Comparison of ENCODE assay signal across 8 mouse cellular contexts in the genomic region with DNA sequence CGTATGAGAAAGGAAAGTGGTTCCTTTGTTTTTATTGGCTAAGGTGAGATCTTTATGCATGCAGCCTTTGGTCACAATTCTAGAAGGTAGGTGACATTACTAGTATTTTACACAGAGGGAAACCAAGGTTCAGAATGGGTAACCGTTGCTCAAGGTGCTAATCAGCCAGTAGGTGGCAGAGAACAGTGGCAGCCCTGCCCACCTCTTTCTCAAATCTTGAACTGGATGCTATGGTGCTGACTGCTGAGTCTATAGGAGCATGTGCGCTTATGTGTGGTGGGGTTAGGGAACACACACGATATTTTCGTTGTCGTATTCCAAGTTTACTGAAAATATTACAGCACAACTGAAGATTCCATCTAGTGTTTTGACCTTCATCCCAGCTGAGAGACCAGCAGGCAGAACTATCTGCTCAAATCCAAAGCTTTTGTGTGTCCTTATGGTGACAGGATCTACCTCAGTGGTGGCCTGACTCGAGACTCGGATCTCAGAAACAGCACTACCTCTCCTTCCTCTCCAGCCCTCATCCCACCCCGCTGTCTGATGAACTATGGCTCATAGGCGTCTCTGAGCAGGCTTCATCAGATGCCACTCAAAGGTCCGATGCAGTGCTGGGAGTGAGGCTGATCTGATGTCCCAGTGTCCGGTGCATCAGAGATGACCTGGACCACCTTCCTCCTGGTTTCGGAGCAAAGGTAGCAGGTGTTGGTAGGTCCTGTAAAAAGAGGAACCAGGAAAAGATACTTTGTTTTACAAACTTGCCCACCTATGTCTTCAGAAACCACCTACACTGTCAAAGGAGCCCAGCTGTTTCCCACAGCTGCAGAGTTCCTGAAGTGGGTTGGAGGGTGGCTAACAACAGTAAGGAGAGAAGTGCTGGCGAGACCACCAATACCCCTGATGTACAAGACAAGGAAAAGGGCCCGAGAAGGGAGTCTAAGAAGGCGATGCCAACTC. TPM values are rescaled to one million over a fixed set of nuclear protein-coding genes. Genes with fewer than 3 reads are reported as not detected.
A peak's percentile ranks its signal among the peaks of the same experiment; 100 is the strongest.
DNase-seq lines count a peak whose midpoint lies in the region; ATAC-seq and TF ChIP-seq lines count a peak whose summit lies in the region.

No protein-coding gene starts in this region.

- H3K27ac ChIP-seq in heart, embryonic 12.5 days (ENCODE audit: poor library complexity, severe bottlenecking): peak overlapping the region; percentile 99
- H3K27ac ChIP-seq in MEL (ENCODE audit: control insufficient read depth, low read depth, low read length): peak overlapping the region; percentile 60
- peak overlapping the region; percentile 98 for H3K27ac ChIP-seq in hindbrain, embryonic 10.5 days

- peak overlapping the region; percentile 25; the same call in 1 of the 2 replicates for H3K9ac ChIP-seq in heart, embryonic 12.5 days
- H3K9ac ChIP-seq in MEL (ENCODE audit: control insufficient read depth, low read depth, low read length, poor library complexity, severe bottlenecking): peak overlapping the region; percentile 69

- ATAC-seq in heart, embryonic 12.5 days (ENCODE audit: insufficient number of reproducible peaks, low FRiP score): no peak

- H3K4me2 ChIP-seq in heart, embryonic 12.5 days: peak overlapping the region; percentile 92

- WGBS in heart, embryonic 12.5 days: 64% methylated on average over 16 of the region's 16 CpGs
- WGBS in hindbrain, embryonic 10.5 days: 73% methylated on average over 16 of the region's 16 CpGs

- no peak for DNase-seq in heart, adult 11 months
- DNase-seq in MEL (ENCODE audit: low read depth, low spot score): peak; percentile 45
- DNase-seq in hindbrain, embryonic 10.5 days (ENCODE audit: low spot score): no peak
- peak; percentile 65 for DNase-seq in lung, postnatal 36 days
- DNase-seq in thymus, postnatal 14 days: peak; percentile 78
- DNase-seq in adrenal gland, adult 2 months: no peak
- DNase-seq in left cerebral cortex, adult 9 months (ENCODE audit: low spot score in 2 of 2): no peak

- H3K4me3 ChIP-seq in heart, embryonic 12.5 days: peak overlapping the region; percentile 48; the same call in 1 of the 2 replicates
- H3K4me3 ChIP-seq in MEL (ENCODE audit: control insufficient read depth in 1 of 2, insufficient read depth in 1 of 2, low read depth in 2 of 2, low read length in 2 of 2): peak overlapping the region; percentile 48 to 51
- H3K4me3 ChIP-seq in hindbrain, embryonic 10.5 days: peak overlapping the region; percentile 52

- no peaks in the 10 kb centered on the region for H3K27me3 ChIP-seq in heart, embryonic 12.5 days (replicated peaks)
- H3K27me3 ChIP-seq in MEL (ENCODE audit: control insufficient read depth in 1 of 2, insufficient read depth in 2 of 2, low read length in 2 of 2): no peaks in the 10 kb centered on the region
- no peaks in the 10 kb centered on the region for H3K27me3 ChIP-seq in hindbrain, embryonic 10.5 days (ENCODE audit: insufficient read depth, poor library complexity, severe bottlenecking)

- no peaks in the 10 kb centered on the region; the same call in 1 of the 2 replicates for H3K79me2 ChIP-seq in MEL (ENCODE audit: control insufficient read depth, insufficient read depth, low read length, poor library complexity)

- no peak for TF ChIP-seq POLR2A in MEL (IDR thresholded peaks at IDR 0.05; ENCODE audit: control insufficient read depth in 1 of 2, insufficient read depth in 1 of 2, low read depth in 1 of 2, low read length in 2 of 2, poor library complexity in 1 of 2)

- TF ChIP-seq EP300 in MEL (IDR thresholded peaks at IDR 0.05; ENCODE audit: low read depth in 1 of 2, low read length in 2 of 2): 0 out of 4 replicates have a peak, but pooled peaks of 1 of the 2 experiments have one; percentile 16

- peaks cover 55% of the 10 kb centered on the region for H3K4me1 ChIP-seq in heart, embryonic 12.5 days (replicated peaks)
- H3K4me1 ChIP-seq in MEL (ENCODE audit: control insufficient read depth in 1 of 2, insufficient read depth in 2 of 2, low read length in 2 of 2): peaks cover 14 to 19% of the 10 kb centered on the region in 2 experiments
- peaks cover 79% of the 10 kb centered on the region for H3K4me1 ChIP-seq in hindbrain, embryonic 10.5 days (replicated peaks)

- peak; percentile 38 to 53 (median 52); a peak in 5 of 6 replicates for TF ChIP-seq CTCF in MEL (IDR thresholded peaks at IDR 0.05 in 2 of 3, conservative IDR thresholded peaks at IDR 0.05 in 1 of 3; ENCODE audit: control insufficient read depth in 1 of 3, insufficient read depth in 1 of 3, low read depth in 2 of 3, low read length in 3 of 3, poor library complexity in 1 of 3, severe bottlenecking in 1 of 3)

- TF ChIP-seq RAD21 in MEL (IDR thresholded peaks at IDR 0.05; ENCODE audit: low read depth, low read length): peak; percentile 27

- no peaks in the 10 kb centered on the region for H3K9me3 ChIP-seq in heart, embryonic 12.5 days (replicated peaks)
- no peaks in the 10 kb centered on the region for H3K9me3 ChIP-seq in MEL (replicated peaks; ENCODE audit: insufficient read depth, low read length)
- H3K9me3 ChIP-seq in hindbrain, embryonic 10.5 days: no peaks in the 10 kb centered on the region

- H3K36me3 ChIP-seq in heart, embryonic 12.5 days: no peaks in the 10 kb centered on the region
- H3K36me3 ChIP-seq in MEL (ENCODE audit: control insufficient read depth in 1 of 2, insufficient read depth in 2 of 2, low read length in 2 of 2): peaks cover 0 to 13% of the 10 kb centered on the region in 2 experiments; a peak in 2 of 4 replicates
- H3K36me3 ChIP-seq in hindbrain, embryonic 10.5 days: no peaks in the 10 kb centered on the region

TF ChIP-seq in MEL, 35 proteins besides CTCF, POLR2A, EP300 and RAD21:
- TF ChIP-seq SMC3 (IDR thresholded peaks at IDR 0.05; ENCODE audit: low read depth, low read length) (peak; percentile 66), ZC3H11A (IDR thresholded peaks at IDR 0.05; ENCODE audit: low read depth, low read length) (peak; percentile 36; the same call in 1 of the 2 replicates), ZMIZ1 (IDR thresholded peaks at IDR 0.05; ENCODE audit: low read depth, low read length) (no peak), RCOR1 (IDR thresholded peaks at IDR 0.05; ENCODE audit: low read depth, low read length) (no peak)
TF ChIP-seq in MEL: peak in this region for 2.

RNA-seq across cellular contexts. Expression of gene Btg2, which starts 18.9 kb away (rescaled TPM):
- polyA plus RNA-seq in heart, embryonic 12.5 days (2016; fragmentation: Nextera tagmentation; extraction: Ambion mirVana): 37.8 and 40.4 TPM in 2 replicates
- total RNA-seq in MEL (2012; rRNA removed): 2.1 and 2.7 TPM in 2 replicates
- polyA plus RNA-seq in MEL (2012; ENCODE audit: insufficient read depth in 1 of 2, insufficient read length in 2 of 2, low read depth in 1 of 2, low replicate concordance in 2 of 2, missing spikeins in 1 of 2): 1 to 10 TPM in 1 of 2 experiments, not detected in 1; 3.6 TPM
- 100.0 and 117 TPM in 2 replicates for polyA plus RNA-seq in hindbrain, embryonic 10.5 days (2016; fragmentation: Nextera tagmentation; extraction: Ambion mirVana)
- total RNA-seq in adrenal gland, adult 2 months (2021): 10 to 100 TPM; 20.3 to 55.2 TPM
- polyA plus RNA-seq in adrenal gland, adult 2 months (2012; rRNA removed): 18.9 and 25.1 TPM in 2 replicates

RNA-seq across cellular contexts. Expression of gene Fmod, which starts 23.0 kb away (rescaled TPM):
- polyA plus RNA-seq in heart, embryonic 12.5 days (2016; fragmentation: Nextera tagmentation; extraction: Ambion mirVana): 15.7 and 17.5 TPM in 2 replicates
- total RNA-seq in MEL (2012; rRNA removed): not detected in 2 replicates
- polyA plus RNA-seq in MEL (2012; ENCODE audit: insufficient read depth in 1 of 2, insufficient read length in 2 of 2, low read depth in 1 of 2, low replicate concordance in 2 of 2, missing spikeins in 1 of 2): not detected
- 3.6 and 9.8 TPM in 2 replicates for polyA plus RNA-seq in hindbrain, embryonic 10.5 days (2016; fragmentation: Nextera tagmentation; extraction: Ambion mirVana)
- 10 to 100 TPM; 10.1 to 12.4 TPM for total RNA-seq in adrenal gland, adult 2 months (2021)
- polyA plus RNA-seq in adrenal gland, adult 2 months (2012; rRNA removed): 13.4 and 17.9 TPM in 2 replicates

RNA-seq across cellular contexts. Expression of gene Chit1, which starts 51.0 kb away (rescaled TPM):
- 0.32 and 0.49 TPM in 2 replicates for polyA plus RNA-seq in heart, embryonic 12.5 days (2016; fragmentation: Nextera tagmentation; extraction: Ambion mirVana)
- total RNA-seq in MEL (2012; rRNA removed): not detected in 2 replicates
- not detected for polyA plus RNA-seq in MEL (2012; ENCODE audit: insufficient read depth in 1 of 2, insufficient read length in 2 of 2, low read depth in 1 of 2, low replicate concordance in 2 of 2, missing spikeins in 1 of 2)
- polyA plus RNA-seq in hindbrain, embryonic 10.5 days (2016; fragmentation: Nextera tagmentation; extraction: Ambion mirVana): not detected in 2 replicates
- not detected for total RNA-seq in adrenal gland, adult 2 months (2021)
- 0.07 and 0.08 TPM in 2 replicates for polyA plus RNA-seq in adrenal gland, adult 2 months (2012; rRNA removed)

Comparison
In these comparisons a context has a peak if more than half of its experiments do, and no peak if none do; other contexts are left out.
1. DNase-seq: peak in MEL (single experiment), lung, postnatal 36 days (single experiment) and thymus, postnatal 14 days (single experiment); none in heart, adult 11 months (single experiment), hindbrain, embryonic 10.5 days (single experiment), adrenal gland, adult 2 months (single experiment) and left cerebral cortex, adult 9 months (0 of 2).
2. Peak in every context shown above with its lines, with median percentiles within 50 percentile points of each other: H3K27ac ChIP-seq and H3K4me3 ChIP-seq.